Mouse (Mus musculus) neural tube, postnatal 0 days (tissue): ENCODE measurements around the gene Utp15. TPM values are rescaled to one million over a fixed set of nuclear protein-coding genes. Genes with fewer than 3 reads are reported as not detected.

ENCODE experiments used
- polyA plus RNA-seq: library from polyadenylated mRNA; unstranded; fragments of >200 nt; fragmentation: Nextera tagmentation; extraction: Ambion mirVana; gene quantifications from 2 replicates; pipeline ENCODE4 v1.2.1, GENCODE M21; 2015

Gene Utp15
- 18.6 and 19.0 TPM in 2 replicates for polyA plus RNA-seq

GRCm38 (mm10) chr13:98262636-98263457 lies at the start of gene Utp15, which contains the start of gene Ankra2:
Gene Utp15, minus strand, starts transcription at chr13:98263041.
Gene Ankra2, plus strand, starts transcription at chr13:98263074.

DNA sequence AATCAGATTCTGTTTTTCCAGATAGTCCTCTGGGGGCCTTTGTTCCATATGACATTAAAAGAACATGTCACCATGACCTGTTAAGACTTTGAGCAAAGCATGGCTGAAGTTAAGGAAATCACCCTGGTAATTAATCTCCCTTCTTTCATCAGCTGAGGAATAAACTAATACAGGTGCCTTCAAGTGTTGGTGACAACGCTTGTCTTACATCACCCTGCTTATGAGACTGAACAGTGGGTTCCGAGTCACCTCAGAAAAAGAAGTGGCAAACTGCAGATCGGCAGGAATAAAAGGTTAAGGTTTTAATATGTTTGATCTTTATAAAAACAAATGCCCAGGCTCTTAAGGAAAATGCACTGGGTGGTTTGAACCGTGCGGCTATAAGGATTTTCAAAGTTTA lies 16.8 kb upstream of the Utp15 start, which contains the start of gene Gm21976:
TSS of gene Gm21976 (plus strand) at position 202 of the 400 bp plus-strand sequence.

DNA sequence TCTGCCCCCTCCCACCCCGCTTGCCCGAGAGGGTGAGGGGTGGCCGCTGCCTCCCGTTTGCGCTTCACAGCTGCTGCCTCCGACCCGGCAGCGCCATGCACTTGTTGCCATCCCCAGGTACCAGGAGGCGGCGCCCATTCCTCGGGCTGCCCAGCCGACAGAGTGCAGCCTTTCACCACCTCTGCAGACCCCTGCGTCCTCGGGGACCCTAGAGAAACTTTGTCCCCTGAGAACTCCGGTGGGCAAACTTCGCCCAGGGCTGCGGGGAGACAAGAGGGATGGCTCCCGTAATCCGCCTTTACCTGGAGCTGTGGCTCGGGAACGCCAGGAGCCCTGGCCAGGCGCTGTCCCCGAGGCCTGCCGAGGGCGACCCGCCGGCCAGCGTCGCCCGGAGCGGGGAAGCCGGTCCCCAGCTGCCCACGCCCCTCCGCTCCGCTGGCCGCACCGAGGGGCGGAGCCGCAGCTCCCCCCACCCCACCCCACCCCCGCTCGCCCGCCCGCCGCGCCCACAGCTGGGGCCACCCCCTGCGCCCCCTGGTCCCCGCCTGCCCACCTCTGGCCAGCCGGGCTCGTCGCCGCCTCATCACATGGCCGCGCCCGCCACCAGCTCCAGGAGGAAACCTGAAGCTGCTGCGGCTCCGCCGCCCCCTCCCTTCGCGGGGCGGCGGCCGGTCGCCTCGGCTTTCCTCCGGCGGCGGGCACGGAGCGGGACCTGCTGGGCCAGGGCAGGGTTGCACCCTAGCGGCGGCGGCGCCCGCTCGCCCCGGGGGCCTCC lies 56.9 kb downstream of the Utp15 start, which contains the start of gene Arhgef28:
TSS of gene Arhgef28 (minus strand) at position 669 of the 775 bp plus-strand sequence.

Other genes starting within 250 kb of the Utp15 start
- gene Arhgef28, start 56.6 kb downstream of the Utp15 start, polyA plus RNA-seq = 46.2 and 51.6 TPM in 2 replicates
- gene Ankra2, start within 50 bp of the Utp15 start, polyA plus RNA-seq = 76.7 and 79.2 TPM in 2 replicates
- gene Gm21976, start 16.8 kb upstream of the Utp15 start, polyA plus RNA-seq = not detected in 2 replicates
- gene Btf3, start 54.0 kb upstream of the Utp15 start, polyA plus RNA-seq = 400 and 460 TPM in 2 replicates
- gene Foxd1, start 91.2 kb upstream of the Utp15 start, polyA plus RNA-seq = 0.75 and 2.3 TPM in 2 replicates
- 0.95 and 1.3 TPM in 2 replicates for gene Gm10320, start 229.0 kb upstream of the Utp15 start, polyA plus RNA-seq